Mouse (Mus musculus): ENCODE measurements around the gene Pde4d.

The Pde4d gene

GRCm38 (mm10) chr13:109756854-109757253, 1307.1 kb downstream of the Pde4d start:
- no peak for DNase-seq (ENCODE audit: low spot score in 2 of 2)

- DNase-seq (ENCODE audit: low spot score in 2 of 2): no peak
These were observed 1309.5 kb downstream of the Pde4d start for GRCm38 (mm10) chr13:109759201-109759600.

DNA sequence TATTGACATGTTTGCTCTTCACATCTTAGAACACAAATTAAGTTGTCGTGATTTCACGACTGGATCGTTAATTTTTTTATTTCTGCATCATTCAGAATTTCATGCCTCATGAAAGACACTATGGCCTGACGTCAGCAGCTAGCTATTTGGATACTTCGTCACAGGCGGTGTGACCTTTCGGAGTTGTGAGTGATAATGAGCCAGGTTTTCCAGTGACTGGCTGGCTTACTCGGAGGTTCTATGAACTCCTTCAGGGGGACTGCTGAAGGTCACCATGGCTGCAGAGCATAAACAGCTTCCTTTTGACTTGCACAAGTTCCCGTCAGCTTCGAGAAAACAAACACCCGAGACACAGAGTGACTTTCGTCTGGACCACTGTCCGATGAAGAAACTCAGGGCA, 1311.3 kb downstream of the Pde4d start:
- no peak for DNase-seq (ENCODE audit: low spot score in 2 of 2)

DNA sequence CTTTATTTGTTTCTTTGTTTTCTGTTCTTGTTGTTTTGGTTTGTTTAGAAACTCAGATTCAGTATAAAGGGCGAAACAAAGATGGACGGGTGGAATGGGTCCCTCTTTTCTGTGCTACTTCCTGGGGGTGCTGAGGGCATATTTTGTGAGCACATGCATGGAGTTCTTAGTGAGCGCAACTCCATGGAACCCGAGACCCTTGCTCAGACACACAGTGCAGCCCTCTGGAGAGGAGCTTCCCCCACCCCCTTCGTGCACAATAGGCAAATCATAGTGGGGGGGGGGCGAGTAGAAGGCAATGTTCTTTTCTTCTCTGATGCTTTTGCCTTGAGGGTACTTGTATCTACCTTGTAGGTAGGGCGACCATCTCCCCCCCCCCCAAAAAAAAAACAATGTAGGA, 1325.0 kb downstream of the Pde4d start:
- no peak for DNase-seq (ENCODE audit: low spot score in 2 of 2)

- DNase-seq (ENCODE audit: low spot score in 2 of 2): no peak
These were observed 1325.4 kb downstream of the Pde4d start for GRCm38 (mm10) chr13:109775197-109775596.

GRCm38 (mm10) chr13:109776116-109776515, 1326.4 kb downstream of the Pde4d start:
- peak; percentile 68 to 85 for DNase-seq (ENCODE audit: low spot score in 2 of 2)

GRCm38 (mm10) chr13:109776995-109777394, 1327.2 kb downstream of the Pde4d start:
- DNase-seq (ENCODE audit: low spot score in 2 of 2): no peak

DNA sequence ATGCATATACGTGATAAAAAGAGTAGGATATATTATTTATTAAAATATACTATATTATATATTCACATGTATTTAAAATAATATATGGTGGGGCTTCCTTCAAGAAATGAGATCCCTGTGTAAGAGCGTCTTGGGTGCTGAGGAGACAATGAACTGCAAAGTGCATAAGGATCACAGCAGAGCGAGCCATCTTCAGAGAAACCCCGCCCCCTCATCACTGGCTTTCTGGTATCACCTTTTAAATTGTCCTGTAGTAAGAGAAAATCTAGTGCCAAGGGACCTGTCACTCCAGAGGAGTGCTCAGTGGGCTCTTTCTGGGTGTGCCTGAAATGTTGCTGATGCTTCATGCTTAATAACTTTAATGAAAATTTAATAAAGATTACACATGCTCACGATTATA, 1327.7 kb downstream of the Pde4d start:
- no peak for DNase-seq (ENCODE audit: low spot score in 2 of 2)

DNA sequence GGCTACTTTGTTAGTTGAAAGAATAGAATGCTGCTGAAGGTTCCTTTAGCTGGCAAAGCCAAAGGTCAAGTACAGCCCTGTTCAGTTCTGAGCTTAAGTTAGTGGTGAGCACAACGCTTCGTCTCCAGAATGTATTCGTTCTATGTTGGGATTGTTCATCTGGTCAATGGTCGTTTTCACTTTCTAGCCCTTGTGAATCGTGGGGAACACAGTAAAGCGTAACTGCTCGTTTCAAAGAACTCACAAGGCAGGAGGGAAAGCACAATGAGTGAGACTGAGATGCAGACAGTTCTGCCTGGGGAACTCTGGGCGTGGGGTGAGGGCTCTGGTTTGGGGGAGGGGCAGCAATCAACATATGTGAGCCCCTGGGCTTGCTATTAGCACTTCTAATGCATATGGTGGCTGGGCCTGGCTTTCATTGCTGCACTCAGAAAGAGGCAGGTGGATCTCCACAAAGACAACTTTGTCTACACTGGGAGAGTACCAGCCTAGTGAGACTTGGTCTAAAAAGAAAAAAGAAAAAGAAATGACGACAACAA, 1328.6 kb downstream of the Pde4d start:
- no peak for DNase-seq (ENCODE audit: low spot score in 2 of 2)

- no peak for DNase-seq (ENCODE audit: low spot score in 2 of 2)
These were observed 1331.7 kb downstream of the Pde4d start for GRCm38 (mm10) chr13:109781466-109781865.

DNA sequence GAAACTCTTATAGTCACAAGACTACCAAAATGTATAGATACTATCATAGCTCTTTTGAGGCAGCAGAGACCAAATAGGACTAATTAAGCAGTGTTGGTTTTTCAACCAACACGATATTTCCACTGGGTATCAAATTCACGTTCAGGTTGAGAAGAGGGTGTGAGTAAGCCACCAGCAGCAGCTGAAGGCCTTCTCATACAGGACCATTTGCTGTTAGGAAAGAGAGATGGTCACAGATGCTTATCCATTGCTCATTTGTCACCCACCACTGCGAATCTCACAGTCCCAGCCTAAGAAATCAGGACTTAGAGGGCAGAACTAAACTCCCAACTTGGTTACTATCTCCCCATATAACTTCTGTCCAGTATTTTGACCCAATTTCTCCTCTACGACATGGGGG, 1338.9 kb downstream of the Pde4d start:
- DNase-seq (ENCODE audit: low spot score in 2 of 2): no peak

DNA sequence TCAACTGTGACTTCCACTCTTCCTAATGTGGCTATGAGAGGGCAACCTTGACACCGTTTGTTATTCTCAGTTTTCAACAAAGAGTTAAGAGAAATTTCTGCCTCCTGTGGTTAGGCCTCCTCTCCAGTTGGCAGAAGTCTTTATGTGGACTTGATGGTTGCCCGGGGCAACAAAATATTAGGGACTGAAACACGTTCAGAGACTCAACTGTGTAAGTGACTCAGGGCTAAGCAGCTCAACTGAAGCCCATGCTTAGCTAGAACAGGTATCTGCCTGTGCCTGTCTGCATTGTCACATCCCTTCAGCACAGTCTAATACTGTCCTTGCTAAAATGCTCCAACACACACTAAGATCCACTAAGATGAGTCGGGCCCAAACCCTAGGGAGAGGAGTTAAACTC, 1339.4 kb downstream of the Pde4d start:
- DNase-seq (ENCODE audit: low spot score in 2 of 2): no peak

DNA sequence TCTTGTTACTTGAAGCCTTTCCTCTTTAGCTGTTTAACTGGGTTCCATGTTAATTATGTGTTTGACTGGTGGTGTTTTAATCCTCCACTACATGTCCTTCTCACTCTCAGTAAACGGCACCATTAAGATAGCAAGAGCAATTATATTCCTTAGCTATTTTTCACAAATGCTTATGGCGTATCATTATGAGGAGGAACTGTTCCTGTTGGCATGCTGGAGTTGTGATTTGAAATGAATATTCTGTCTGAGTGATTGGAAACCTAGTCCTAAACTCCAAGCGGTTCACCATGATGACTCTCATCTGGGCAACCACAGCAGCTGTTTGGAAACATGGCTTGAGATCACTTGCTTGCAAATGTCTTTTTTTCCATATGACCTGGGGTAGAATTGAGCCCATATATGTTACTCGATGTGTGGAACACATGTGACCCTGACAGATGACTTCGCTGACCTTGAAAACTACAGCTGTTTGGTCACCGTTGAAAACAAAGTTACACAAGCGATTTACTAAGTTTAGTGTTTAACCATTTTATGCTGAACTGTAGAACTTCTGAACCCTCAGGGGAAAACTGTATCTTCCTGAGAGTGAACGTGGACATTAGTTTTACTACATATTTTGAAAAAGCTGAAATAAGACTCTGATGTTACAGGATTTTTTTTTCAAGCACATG, 1340.4 kb downstream of the Pde4d start:
- no peak for DNase-seq (ENCODE audit: low spot score in 2 of 2)

DNA sequence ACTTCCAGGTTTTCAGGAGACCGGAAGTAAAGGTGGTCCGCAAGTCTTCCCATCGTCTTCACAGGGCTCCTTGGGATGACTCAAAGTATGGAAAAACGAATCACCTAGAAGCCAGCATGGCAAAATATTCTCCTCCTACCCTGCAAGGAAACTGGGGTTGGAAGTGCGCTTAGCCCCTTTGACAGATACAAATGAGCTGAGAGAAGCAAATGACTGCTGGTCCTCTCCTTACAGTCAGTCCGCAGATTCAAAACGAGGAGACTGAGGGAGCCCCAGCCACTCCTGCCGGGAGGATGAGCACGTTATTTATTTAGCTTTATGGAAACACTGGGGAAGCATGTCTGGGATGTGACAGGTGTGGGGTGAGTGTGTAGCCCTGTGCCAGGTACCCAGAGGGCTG, 1344.2 kb downstream of the Pde4d start:
- no peak for DNase-seq (ENCODE audit: low spot score in 2 of 2)

- no peak for DNase-seq (ENCODE audit: low spot score in 2 of 2)
These were observed 1348.9 kb downstream of the Pde4d start for GRCm38 (mm10) chr13:109798651-109799050.

GRCm38 (mm10) chr13:109802201-109802600, 1352.5 kb downstream of the Pde4d start:
- DNase-seq (ENCODE audit: low spot score in 2 of 2): no peak

DNA sequence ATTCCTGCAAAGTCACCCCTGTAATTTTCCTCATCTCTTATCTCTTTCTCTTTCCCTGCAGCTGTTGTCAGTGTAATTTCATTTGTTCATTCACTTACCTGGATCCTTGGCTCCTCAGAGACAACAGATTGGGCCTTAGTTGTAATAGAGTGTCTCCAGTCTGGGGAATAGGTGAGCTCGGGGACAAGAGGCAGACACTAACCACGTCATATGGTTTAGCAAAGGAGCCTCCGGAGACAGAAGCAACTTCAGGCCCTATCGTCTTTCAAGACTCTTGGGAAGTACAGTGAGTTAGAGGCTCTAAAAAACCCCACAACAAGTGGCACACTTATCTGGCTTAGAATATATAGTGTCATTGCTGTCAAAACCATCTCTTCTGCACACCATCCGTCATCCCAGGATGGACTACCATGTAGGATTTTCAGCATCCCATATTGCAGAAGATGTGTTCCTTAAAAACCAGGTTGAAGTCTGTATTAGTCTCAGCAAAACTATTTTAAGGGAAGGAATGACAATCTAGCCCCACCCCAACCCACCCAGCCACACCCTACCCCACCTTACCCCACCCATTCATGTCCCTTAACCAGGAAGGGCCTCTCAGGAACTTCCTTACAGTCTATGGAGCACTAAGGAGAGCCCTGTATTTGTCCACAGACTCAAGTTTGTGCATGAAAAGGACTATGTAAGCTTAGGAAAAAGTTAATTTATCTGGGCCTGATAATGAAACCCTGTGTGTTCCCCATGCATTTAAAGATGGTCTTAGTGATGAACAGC, 1356.6 kb downstream of the Pde4d start:
- no peak for DNase-seq (ENCODE audit: low spot score in 2 of 2)

- no peak for DNase-seq (ENCODE audit: low spot score in 2 of 2)
These were observed 1357.3 kb downstream of the Pde4d start for GRCm38 (mm10) chr13:109807036-109807435.

- no peak for DNase-seq (ENCODE audit: low spot score in 2 of 2)
These were observed 1357.7 kb downstream of the Pde4d start for GRCm38 (mm10) chr13:109807446-109807845.

GRCm38 (mm10) chr13:109808039-109808438, 1358.3 kb downstream of the Pde4d start:
- no peak for DNase-seq (ENCODE audit: low spot score in 2 of 2)

DNA sequence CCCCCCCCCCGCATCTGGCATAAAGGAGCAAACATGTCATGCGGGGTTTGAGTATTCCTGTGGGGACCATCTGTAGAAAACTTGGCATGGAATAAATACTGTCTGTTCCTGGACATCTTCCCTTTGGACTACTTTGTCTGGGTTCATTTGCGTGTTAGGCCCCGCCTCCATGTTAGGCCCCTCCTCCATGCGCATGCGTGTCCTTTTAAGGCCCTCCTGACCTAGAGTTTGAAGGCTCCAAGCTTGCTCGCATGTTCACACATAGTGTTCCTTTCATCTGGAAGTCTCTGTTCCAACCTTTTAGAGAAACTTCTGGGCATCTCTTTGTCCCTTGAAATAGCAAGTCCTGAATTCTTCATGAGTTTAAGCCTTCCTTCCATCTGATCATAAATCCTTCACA, 1359.2 kb downstream of the Pde4d start:
- DNase-seq (ENCODE audit: low spot score in 2 of 2): no peak

- DNase-seq (ENCODE audit: low spot score in 2 of 2): no peak
These were observed 1359.9 kb downstream of the Pde4d start for GRCm38 (mm10) chr13:109809646-109810045.

- no peak for DNase-seq (ENCODE audit: low spot score in 2 of 2)
These were observed 1364.2 kb downstream of the Pde4d start for GRCm38 (mm10) chr13:109813924-109814323.

Measured in frontal cortex, postnatal 10 days (tissue).